Mouse (Mus musculus): ENCODE measurements around the gene Traf2.

DNA sequence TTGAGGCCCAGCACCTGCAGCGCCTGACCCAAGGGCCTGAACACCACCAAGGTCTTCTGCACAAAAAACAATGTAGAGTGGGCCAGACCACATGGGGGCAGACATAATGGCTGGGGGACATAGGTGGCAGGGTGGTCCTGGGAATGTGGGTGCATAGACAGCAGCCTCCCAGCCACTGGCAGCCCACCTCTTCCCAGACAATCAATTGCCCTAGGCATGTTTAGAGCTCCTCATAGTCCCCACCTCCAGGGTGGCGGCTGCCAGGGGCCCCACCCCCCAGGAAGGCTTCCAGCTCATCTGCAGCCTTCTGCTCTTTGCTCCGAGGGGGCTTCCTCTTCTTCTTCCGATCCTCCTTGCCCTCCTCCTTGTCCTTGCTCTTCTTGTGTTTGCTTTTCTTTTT lies 36.8 kb upstream of the Traf2 start:
- TF ChIP-seq ZNF384 (IDR thresholded peaks at IDR 0.05; ENCODE audit: low read depth, low read length) = no peak
- no peak for TF ChIP-seq MAFK (IDR thresholded peaks at IDR 0.05; ENCODE audit: insufficient read depth, low read depth, low read length)
- no peak for TF ChIP-seq HCFC1 (IDR thresholded peaks at IDR 0.05; ENCODE audit: borderline replicate concordance, insufficient read depth, low read length)
- TF ChIP-seq ZC3H11A (IDR thresholded peaks at IDR 0.05; ENCODE audit: borderline replicate concordance, low read depth, low read length) = no peak
